Mouse (Mus musculus) heart, embryonic 10.5 days (tissue): ENCODE measurements around the gene Tecpr1. TPM values are rescaled to one million over a fixed set of nuclear protein-coding genes. Genes with fewer than 3 reads are reported as not detected.

ENCODE experiments used
- DNase-seq: peaks from one replicate; pipeline ENCODE4 v3.0.0-alpha.2; 2017; ENCODE audit warnings: low spot score
- H3K27ac ChIP-seq: fragments of 300-500 bp; sonication (generic); 2 replicates; pipeline ENCODE4 v1.5.1; 2016; ENCODE audit warnings: mild to moderate bottlenecking
- H3K27me3 ChIP-seq: fragments of 300-500 bp; sonication (generic); 2 replicates; pipeline ENCODE4 v1.6.1; 2016; ENCODE audit warnings: mild to moderate bottlenecking; ENCODE audit not compliant: poor library complexity, insufficient read depth, severe bottlenecking
- H3K36me3 ChIP-seq: fragments of 300-500 bp; sonication (generic); 2 replicates; pipeline ENCODE4 v1.6.1; 2016; ENCODE audit warnings: mild to moderate bottlenecking, moderate library complexity
- H3K4me1 ChIP-seq: fragments of 300-500 bp; sonication (generic); 2 replicates; pipeline ENCODE4 v1.6.1; 2016; ENCODE audit warnings: mild to moderate bottlenecking
- H3K4me3 ChIP-seq: fragments of 300-500 bp; sonication (generic); 2 replicates; pipeline ENCODE4 v1.5.1; 2016; ENCODE audit warnings: mild to moderate bottlenecking, moderate library complexity
- H3K9me3 ChIP-seq: fragments of 300-500 bp; sonication (generic); 2 replicates; pipeline ENCODE4 v1.6.1; 2016; ENCODE audit warnings: mild to moderate bottlenecking, moderate library complexity
- WGBS: fragments of 180-500 bp; shearing (Covaris S2); methylation state at CpG from one replicate; pipeline ENCODE4 v1.1.7; 2016; 5-methylcytosine and 5-hydroxymethylcytosine counted together
- polyA plus RNA-seq: library from polyadenylated mRNA; unstranded; fragments of >200 nt; fragmentation: Nextera tagmentation; extraction: Ambion mirVana; gene quantifications from 2 replicates; pipeline ENCODE4 v1.2.1, GENCODE M21; 2016

The Tecpr1 gene
- 15.1 and 18.7 TPM in 2 replicates for polyA plus RNA-seq

- Histone ChIP-seq H3K36me3 (peaks cover 1% of the 10 kb centered on the region; the same call in 1 of the 2 replicates), H3K27ac (peak within 1 kb of the TSS; percentile 88), H3K4me3 (peak within 1 kb of the TSS; percentile 81), H3K27me3 (no peaks in the 10 kb centered on the region), H3K9me3 (no peaks in the 10 kb centered on the region), H3K4me1 (peaks cover 26% of the 10 kb centered on the region)
- peak; percentile 98 for DNase-seq
- under 1% methylated on average over 37 of the region's 37 CpGs for WGBS
These were observed at the start of gene Tecpr1 for GRCm38 (mm10) chr5:144223503-144223862. TSS of gene Tecpr1 (minus strand) at chr5:144223615.

- no peaks in the 10 kb centered on the region for H3K27me3 ChIP-seq
- no peak overlapping the region for H3K4me3 ChIP-seq
- 10% methylated on average over 5 of the region's 5 CpGs for WGBS
- H3K27ac ChIP-seq = peak overlapping the region; percentile 29; the same call in 1 of the 2 replicates
- no peaks in the 10 kb centered on the region for H3K9me3 ChIP-seq
- peaks cover 59% of the 10 kb centered on the region for H3K4me1 ChIP-seq
- peaks cover 44% of the 10 kb centered on the region for H3K36me3 ChIP-seq
- no peak for DNase-seq
These were observed 48.4 kb upstream of the Tecpr1 start for GRCm38 (mm10) chr5:144271772-144272171.

- Histone ChIP-seq H3K27me3 (no peaks in the 10 kb centered on the region), H3K36me3 (peaks cover 46% of the 10 kb centered on the region), H3K27ac (no peak overlapping the region), H3K9me3 (no peaks in the 10 kb centered on the region), H3K4me1 (peaks cover 63% of the 10 kb centered on the region), H3K4me3 (no peak overlapping the region)
- no peak for DNase-seq
- WGBS = 49% methylated on average over 3 of the region's 3 CpGs
These were observed 47.7 kb upstream of the Tecpr1 start for GRCm38 (mm10) chr5:144271118-144271517.

GRCm38 (mm10) chr5:144270420-144270819, 47.0 kb upstream of the Tecpr1 start:
- Histone ChIP-seq H3K9me3 (no peaks in the 10 kb centered on the region), H3K27me3 (no peaks in the 10 kb centered on the region), H3K36me3 (peaks cover 48% of the 10 kb centered on the region), H3K27ac (no peak overlapping the region), H3K4me3 (no peak overlapping the region), H3K4me1 (peaks cover 63% of the 10 kb centered on the region)
- WGBS = 84% methylated on average over 8 of the region's 8 CpGs
- no peak for DNase-seq

- 83% methylated on average over 7 of the region's 7 CpGs for WGBS
- H3K27ac ChIP-seq = no peak overlapping the region
- no peaks in the 10 kb centered on the region for H3K9me3 ChIP-seq
- peaks cover 61% of the 10 kb centered on the region for H3K4me1 ChIP-seq
- no peaks in the 10 kb centered on the region for H3K27me3 ChIP-seq
- no peak overlapping the region for H3K4me3 ChIP-seq
- H3K36me3 ChIP-seq = peaks cover 51% of the 10 kb centered on the region
- no peak for DNase-seq
These were observed 46.5 kb upstream of the Tecpr1 start for GRCm38 (mm10) chr5:144269926-144270325.

GRCm38 (mm10) chr5:144267535-144268241, 44.3 kb upstream of the Tecpr1 start:
- Histone ChIP-seq H3K27me3 (no peaks in the 10 kb centered on the region), H3K36me3 (peaks cover 67% of the 10 kb centered on the region), H3K9me3 (no peaks in the 10 kb centered on the region), H3K4me3 (no peak overlapping the region), H3K27ac (peak overlapping the region; percentile 36; the same call in 1 of the 2 replicates), H3K4me1 (peaks cover 61% of the 10 kb centered on the region)
- 55% methylated on average over 8 of the region's 8 CpGs for WGBS
- DNase-seq = no peak

- WGBS = 70% methylated on average over 13 of the region's 13 CpGs
- Histone ChIP-seq H3K9me3 (no peaks in the 10 kb centered on the region), H3K27me3 (no peaks in the 10 kb centered on the region), H3K4me1 (peaks cover 77% of the 10 kb centered on the region), H3K36me3 (peaks cover 76% of the 10 kb centered on the region), H3K27ac (0 out of 2 replicates have a peak overlapping the region, but pooled peaks have one; percentile 18), H3K4me3 (no peak overlapping the region)
- no peak for DNase-seq
These were observed 40.1 kb upstream of the Tecpr1 start for GRCm38 (mm10) chr5:144263496-144263895.

- Histone ChIP-seq H3K9me3 (no peaks in the 10 kb centered on the region), H3K36me3 (peaks cover 74% of the 10 kb centered on the region), H3K27me3 (no peaks in the 10 kb centered on the region), H3K27ac (peak overlapping the region; percentile 18; the same call in 1 of the 2 replicates), H3K4me1 (peaks cover 77% of the 10 kb centered on the region), H3K4me3 (no peak overlapping the region)
- no peak for DNase-seq
- 51% methylated on average over 9 of the region's 9 CpGs for WGBS
These were observed 39.7 kb upstream of the Tecpr1 start for GRCm38 (mm10) chr5:144263082-144263481.

GRCm38 (mm10) chr5:144261829-144262228, 38.4 kb upstream of the Tecpr1 start:
- WGBS = 90% methylated on average over 5 of the region's 5 CpGs

GRCm38 (mm10) chr5:144261309-144261708, 37.9 kb upstream of the Tecpr1 start:
- no peaks in the 10 kb centered on the region for H3K27me3 ChIP-seq
- 80% methylated on average over 9 of the region's 9 CpGs for WGBS
- no peak overlapping the region for H3K27ac ChIP-seq
- peaks cover 57% of the 10 kb centered on the region for H3K36me3 ChIP-seq
- no peak for DNase-seq
- H3K9me3 ChIP-seq = no peaks in the 10 kb centered on the region
- H3K4me1 ChIP-seq = peaks cover 78% of the 10 kb centered on the region
- no peak overlapping the region for H3K4me3 ChIP-seq

More at GRCm38 (mm10) chr5:144261829-144262228, 38.4 kb upstream of the Tecpr1 start:
- no peak overlapping the region for H3K4me3 ChIP-seq
- H3K9me3 ChIP-seq = no peaks in the 10 kb centered on the region
- H3K36me3 ChIP-seq = peaks cover 62% of the 10 kb centered on the region
- H3K4me1 ChIP-seq = peaks cover 78% of the 10 kb centered on the region
- no peak overlapping the region for H3K27ac ChIP-seq
- no peaks in the 10 kb centered on the region for H3K27me3 ChIP-seq
- DNase-seq = no peak

GRCm38 (mm10) chr5:144260464-144260863, 37.0 kb upstream of the Tecpr1 start:
- Histone ChIP-seq H3K36me3 (peaks cover 49% of the 10 kb centered on the region), H3K27ac (0 out of 2 replicates have a peak overlapping the region, but pooled peaks have one; percentile 2), H3K4me1 (peaks cover 77% of the 10 kb centered on the region), H3K4me3 (no peak overlapping the region), H3K9me3 (no peaks in the 10 kb centered on the region), H3K27me3 (no peaks in the 10 kb centered on the region)
- 76% methylated on average over 8 of the region's 8 CpGs for WGBS
- DNase-seq = no peak

GRCm38 (mm10) chr5:144259228-144259627, 35.8 kb upstream of the Tecpr1 start:
- H3K4me3 ChIP-seq = peak overlapping the region; percentile 97; the same call in 1 of the 2 replicates
- no peaks in the 10 kb centered on the region for H3K27me3 ChIP-seq
- peaks cover 39% of the 10 kb centered on the region for H3K36me3 ChIP-seq
- peak overlapping the region; percentile 99; the same call in 1 of the 2 replicates for H3K27ac ChIP-seq
- no peaks in the 10 kb centered on the region for H3K9me3 ChIP-seq
- WGBS = 67% methylated on average over 6 of the region's 6 CpGs
- no peak for DNase-seq
- H3K4me1 ChIP-seq = peaks cover 73% of the 10 kb centered on the region

- no peak for DNase-seq
- Histone ChIP-seq H3K36me3 (peaks cover 37% of the 10 kb centered on the region), H3K9me3 (no peaks in the 10 kb centered on the region), H3K27me3 (no peaks in the 10 kb centered on the region), H3K27ac (peak overlapping the region; percentile 99), H3K4me3 (peak overlapping the region; percentile 97), H3K4me1 (peaks cover 73% of the 10 kb centered on the region)
- WGBS = 19% methylated on average over 2 of the region's 2 CpGs
These were observed 35.3 kb upstream of the Tecpr1 start for GRCm38 (mm10) chr5:144258687-144259086.
